Mouse (Mus musculus): ENCODE measurements around the gene Chst12. TPM values are rescaled to one million over a fixed set of nuclear protein-coding genes. Genes with fewer than 3 reads are reported as not detected.

The Chst12 gene
- total RNA-seq, 2 experiments from 2014 or later: 9.2 to 11.7 TPM

DNA sequence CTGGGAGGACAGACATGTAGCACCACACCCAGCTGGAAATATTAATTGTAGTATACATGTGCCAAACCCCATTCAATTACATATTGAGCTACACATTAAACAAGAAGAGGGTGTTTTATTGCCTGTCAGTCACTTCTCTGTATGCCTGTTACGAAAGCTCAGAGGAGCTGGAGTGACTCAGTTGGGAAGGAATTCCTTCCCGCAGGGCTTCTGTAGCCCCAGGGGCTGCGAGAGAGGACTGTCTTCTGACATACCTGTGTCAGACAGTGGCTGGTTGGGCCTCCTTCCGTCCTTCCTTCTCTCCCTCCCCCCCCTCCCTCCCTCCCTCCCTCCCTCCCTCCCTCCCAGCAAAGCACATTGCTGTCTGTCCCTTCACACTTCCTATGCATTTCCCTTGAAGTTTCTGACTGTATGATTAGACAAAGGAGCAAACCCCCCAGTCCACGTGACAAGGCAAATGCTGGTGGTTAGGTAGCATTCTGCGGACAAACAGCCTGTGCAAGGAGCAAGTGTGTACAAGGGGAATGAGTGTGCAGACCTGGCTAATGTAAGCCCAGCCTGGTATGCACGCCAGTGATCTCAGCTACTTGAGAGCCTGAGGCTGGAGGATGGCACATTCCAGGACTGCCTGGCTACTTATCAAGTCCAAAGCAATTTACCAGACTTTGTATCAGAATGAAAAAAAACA is 9.6 kb downstream of the Chst12 start:
- no peak for ATAC-seq (replicated peaks; ENCODE audit: low FRiP score, poor library complexity, severe bottlenecking)

DNA sequence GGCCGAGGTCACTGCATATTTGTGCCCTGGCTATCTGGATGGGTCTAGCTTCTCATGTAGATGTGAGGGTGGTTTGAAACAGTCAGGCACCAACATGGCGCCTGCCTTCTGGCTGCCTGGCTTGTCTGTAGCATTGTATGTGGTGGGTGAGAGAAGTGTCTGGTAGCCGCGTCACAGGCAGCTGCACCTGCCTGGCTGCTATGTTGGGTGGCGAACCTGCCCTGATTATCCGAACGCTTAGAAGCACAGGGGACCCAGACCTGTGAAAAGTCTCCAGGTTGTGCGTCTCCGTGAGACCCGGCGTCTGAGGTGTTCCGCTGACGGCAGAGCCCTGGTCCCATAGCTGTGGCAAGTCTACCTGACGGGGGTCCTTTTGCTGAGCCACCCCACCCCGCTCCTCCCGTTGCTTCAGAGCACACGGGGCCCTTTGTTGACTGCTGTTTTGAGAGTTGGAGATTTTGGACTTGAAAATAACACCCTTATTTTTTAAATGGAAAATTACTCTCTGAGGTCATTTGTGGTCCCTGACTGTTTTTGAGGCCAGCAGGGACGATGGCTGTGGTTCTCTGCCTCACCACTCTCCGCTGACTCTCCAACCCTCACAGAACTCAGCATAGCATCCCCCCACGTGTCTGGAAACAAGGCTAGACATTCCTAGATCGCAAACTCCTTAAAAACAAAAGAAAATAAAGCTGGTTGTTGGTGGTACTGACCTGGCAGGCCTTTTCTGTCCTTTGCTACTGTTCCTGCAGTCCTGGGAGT is 12.0 kb downstream of the Chst12 start:
- no peak for ATAC-seq (replicated peaks; ENCODE audit: low FRiP score, poor library complexity, severe bottlenecking)

- ATAC-seq (replicated peaks; ENCODE audit: low FRiP score, poor library complexity, severe bottlenecking): no peak
Observed at GRCm38 (mm10) chr5:140517921-140518230, 12.5 kb downstream of the Chst12 start.

- ATAC-seq (replicated peaks; ENCODE audit: low FRiP score, poor library complexity, severe bottlenecking): no peak
Observed at GRCm38 (mm10) chr5:140521196-140521595, 15.8 kb downstream of the Chst12 start.

- no peak for ATAC-seq (replicated peaks; ENCODE audit: low FRiP score, poor library complexity, severe bottlenecking)
Observed at GRCm38 (mm10) chr5:140526754-140527153, 21.4 kb downstream of the Chst12 start.

GRCm38 (mm10) chr5:140538111-140538683 is 32.8 kb downstream of the Chst12 start:
- no peak for ATAC-seq (replicated peaks; ENCODE audit: low FRiP score, poor library complexity, severe bottlenecking)

- ATAC-seq (replicated peaks; ENCODE audit: low FRiP score, poor library complexity, severe bottlenecking): peak; percentile 63
Observed at GRCm38 (mm10) chr5:140540106-140540505, 34.8 kb downstream of the Chst12 start.

DNA sequence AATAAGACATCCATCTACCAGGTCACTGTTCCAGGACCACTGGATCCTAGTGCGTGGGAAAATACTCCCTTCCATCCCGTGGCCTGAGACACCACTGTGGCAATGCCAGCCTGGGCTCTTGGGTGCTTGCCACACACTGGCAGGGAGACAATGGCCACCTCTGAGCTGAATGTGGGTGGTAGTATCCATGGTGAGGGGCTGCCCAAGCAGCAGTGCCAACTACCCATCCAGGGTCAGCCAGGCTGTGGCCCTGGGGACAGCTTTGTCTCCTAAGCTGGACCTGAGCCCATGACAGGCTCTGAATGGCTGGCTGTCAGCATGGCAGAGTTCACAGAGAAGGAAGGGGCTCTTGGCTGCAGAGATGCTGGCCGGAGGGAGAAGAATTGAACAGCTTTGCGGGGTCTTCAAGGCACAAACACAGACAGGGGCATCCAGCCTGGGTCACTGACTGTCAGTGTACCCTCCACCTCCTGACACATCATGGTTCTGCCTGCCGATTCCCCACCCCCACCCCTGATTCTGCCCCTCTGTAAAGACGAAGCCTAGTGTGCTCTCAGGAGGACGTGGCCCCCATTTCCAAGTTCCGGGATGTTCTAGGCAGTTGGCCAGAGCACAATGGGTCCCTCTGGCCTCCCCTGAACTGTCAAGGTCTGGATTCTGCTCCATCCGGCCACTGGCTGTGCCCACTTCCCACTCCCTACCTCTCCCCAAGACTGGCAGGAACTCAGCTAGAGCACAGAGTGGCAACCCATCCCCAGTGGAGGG is 37.6 kb downstream of the Chst12 start:
- no peak for ATAC-seq (replicated peaks; ENCODE audit: low FRiP score, poor library complexity, severe bottlenecking)

- ATAC-seq (replicated peaks; ENCODE audit: low FRiP score, poor library complexity, severe bottlenecking): no peak
Observed at GRCm38 (mm10) chr5:140545651-140546050, 40.3 kb downstream of the Chst12 start.

- ATAC-seq (replicated peaks; ENCODE audit: low FRiP score, poor library complexity, severe bottlenecking): no peak
Observed at GRCm38 (mm10) chr5:140546332-140546731, 41.0 kb downstream of the Chst12 start.

DNA sequence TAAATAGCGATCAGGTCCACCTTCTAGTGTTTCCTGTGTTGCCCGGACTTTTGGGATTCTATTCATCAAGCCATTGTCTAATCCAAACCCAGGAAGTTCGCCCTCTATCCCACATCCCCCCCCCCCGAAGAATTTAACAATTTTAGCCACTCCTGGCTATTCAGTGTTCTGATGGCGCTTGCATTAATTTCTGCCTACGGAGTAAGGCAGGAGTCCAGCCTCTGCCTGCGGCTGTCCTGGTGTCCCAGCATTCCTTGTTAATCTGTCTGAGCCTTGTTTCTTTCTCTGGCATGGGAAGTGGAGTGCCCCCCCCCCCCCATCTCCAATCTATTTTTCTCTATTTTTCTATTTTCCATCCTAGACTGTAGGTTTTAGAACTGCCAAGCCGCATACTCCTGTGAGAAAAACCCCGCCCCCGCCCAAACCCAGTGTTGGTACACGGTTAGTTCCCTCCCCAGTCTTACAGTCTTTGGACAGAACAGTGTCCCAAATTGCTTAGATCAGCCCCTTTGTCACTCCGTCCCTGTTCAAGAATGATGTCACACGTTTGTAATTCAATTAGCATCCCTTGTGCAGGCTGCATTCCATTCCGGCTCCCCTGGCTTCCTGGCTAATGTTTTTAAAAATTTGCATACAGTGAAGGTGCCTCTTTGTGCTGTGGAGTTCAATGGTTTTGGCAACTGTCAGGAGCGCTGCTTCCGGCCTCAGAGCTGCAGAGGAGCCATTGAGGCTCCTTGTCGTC is 44.1 kb downstream of the Chst12 start:
- no peak for ATAC-seq (replicated peaks; ENCODE audit: low FRiP score, poor library complexity, severe bottlenecking)

- no peak for ATAC-seq (replicated peaks; ENCODE audit: low FRiP score, poor library complexity, severe bottlenecking)
Observed at GRCm38 (mm10) chr5:140553719-140554118, 48.4 kb downstream of the Chst12 start.

DNA sequence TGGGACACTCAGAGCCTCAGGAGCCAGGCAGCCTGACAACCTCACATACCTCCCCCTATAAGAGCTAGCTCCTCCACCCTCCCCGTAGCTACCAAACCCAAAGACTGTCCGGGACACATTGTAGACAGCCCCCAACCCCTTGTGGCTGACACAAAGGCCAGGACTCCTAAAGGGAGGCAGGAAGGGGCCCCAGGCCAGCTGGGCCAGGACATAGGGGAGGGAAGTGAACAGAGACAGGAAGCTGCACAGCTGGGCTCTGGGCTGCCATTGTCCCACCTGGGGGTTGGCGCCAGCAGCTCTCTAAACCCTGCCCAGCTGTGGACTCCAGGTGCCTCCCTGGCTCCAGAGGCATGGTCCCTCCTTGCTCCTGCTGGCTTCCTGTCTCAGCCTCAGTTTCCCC is 51.5 kb downstream of the Chst12 start:
- no peak for ATAC-seq (replicated peaks; ENCODE audit: low FRiP score, poor library complexity, severe bottlenecking)

DNA sequence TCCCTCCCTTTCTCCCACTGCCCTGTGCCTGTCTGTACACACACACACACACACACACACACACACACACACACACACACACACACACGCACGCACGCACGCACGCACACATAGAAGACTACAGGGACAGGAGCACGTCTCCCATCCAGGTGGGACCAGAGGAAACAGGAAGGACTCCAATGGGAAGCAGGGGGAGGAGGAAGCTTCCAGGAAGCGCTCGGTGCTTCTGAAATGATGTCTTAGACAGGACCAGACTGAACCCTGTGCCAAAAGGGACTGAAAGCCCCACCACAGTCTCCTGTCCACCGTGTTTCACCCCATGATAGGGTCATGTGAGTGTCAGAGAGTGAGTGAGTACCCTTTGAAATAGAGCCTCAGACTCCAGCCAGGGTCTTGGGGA is 57.3 kb downstream of the Chst12 start:
- no peak for ATAC-seq (replicated peaks; ENCODE audit: low FRiP score, poor library complexity, severe bottlenecking)

GRCm38 (mm10) chr5:140564896-140565295 is 59.5 kb downstream of the Chst12 start, which contains the start of gene Grifin:
TSS of gene Grifin (minus strand) at chr5:140565071.
- no peak for ATAC-seq (replicated peaks; ENCODE audit: low FRiP score, poor library complexity, severe bottlenecking)

GRCm38 (mm10) chr5:140565451-140565850 is 60.1 kb downstream of the Chst12 start:
- ATAC-seq (replicated peaks; ENCODE audit: low FRiP score, poor library complexity, severe bottlenecking): no peak

DNA sequence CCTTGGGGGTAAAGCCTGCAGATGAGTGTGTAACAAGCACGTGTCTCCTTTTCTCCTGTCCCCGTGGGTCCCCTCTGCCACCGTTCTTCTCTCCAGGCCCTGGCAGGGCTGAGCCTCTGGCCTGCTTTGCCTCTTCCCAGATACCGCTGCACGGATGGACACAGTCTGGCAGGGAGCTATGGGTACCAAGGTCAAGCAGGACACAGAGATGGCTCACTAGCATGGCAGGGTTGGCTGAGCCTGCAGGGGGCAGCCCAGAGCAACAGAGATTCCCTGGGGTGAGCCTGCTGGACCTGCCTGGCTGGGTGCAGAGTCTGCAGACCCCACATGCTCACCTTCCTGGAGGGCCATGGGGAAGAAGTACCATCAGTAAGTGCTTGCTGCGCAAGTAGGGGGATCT is 60.5 kb downstream of the Chst12 start:
- no peak for ATAC-seq (replicated peaks; ENCODE audit: low FRiP score, poor library complexity, severe bottlenecking)

DNA sequence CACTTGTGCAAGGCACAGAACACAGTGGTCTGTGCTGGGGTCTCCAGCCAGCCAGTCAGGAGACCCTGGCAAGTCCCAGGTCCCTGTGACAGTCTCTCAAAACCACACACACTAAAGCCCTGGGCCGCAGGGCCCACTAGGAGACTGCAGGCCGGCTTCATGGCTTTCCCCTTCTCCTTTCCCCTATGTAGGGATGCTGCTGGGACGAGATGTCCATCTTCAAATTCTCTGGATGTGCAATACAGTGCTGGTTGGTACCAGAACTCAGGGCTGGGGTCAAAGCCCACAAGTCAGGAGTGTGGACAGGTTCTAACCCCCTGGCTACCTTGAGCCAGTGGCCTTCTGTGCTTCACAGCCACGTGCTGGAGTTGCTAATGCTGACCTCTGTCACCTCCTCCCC is 60.9 kb downstream of the Chst12 start:
- ATAC-seq (replicated peaks; ENCODE audit: low FRiP score, poor library complexity, severe bottlenecking): no peak

- ATAC-seq (replicated peaks; ENCODE audit: low FRiP score, poor library complexity, severe bottlenecking): peak; percentile 48
Observed at GRCm38 (mm10) chr5:140567321-140567720, 62.0 kb downstream of the Chst12 start.

- no peak for ATAC-seq (replicated peaks; ENCODE audit: low FRiP score, poor library complexity, severe bottlenecking)
Observed at GRCm38 (mm10) chr5:140567751-140568150, 62.4 kb downstream of the Chst12 start.
